Mouse (Mus musculus): ENCODE data around the gene Shc1. TPM values are rescaled to one million over a fixed set of nuclear protein-coding genes. Genes with fewer than 3 reads are reported as not detected.
"Not testable (repeated sequence)": the region's sequence is repeated elsewhere in the genome, so short reads cannot be mapped to it uniquely, and the experiment has no call there.

Gene Shc1
- polyA plus RNA-seq, 1 experiment from 2014 or later: 111 TPM

GRCm38 (mm10) chr3:89421002-89421774, 2.9 kb downstream of the Shc1 start:
- H3K9ac ChIP-seq: peak overlapping the region; percentile 62
- peak overlapping the region; percentile 100 for H3K27ac ChIP-seq
- no peaks in the 10 kb centered on the region for H3K9me3 ChIP-seq
- 2% methylated on average over 11 of the region's 11 CpGs for WGBS
- H3K4me2 ChIP-seq: peak overlapping the region; percentile 81
- peaks cover 44% of the 10 kb centered on the region for H3K4me1 ChIP-seq
- peak overlapping the region; percentile 52 for H3K4me3 ChIP-seq
- H3K36me3 ChIP-seq: peaks cover 32% of the 10 kb centered on the region
- no peaks in the 10 kb centered on the region for H3K27me3 ChIP-seq
- peak; percentile 84 for ATAC-seq (ENCODE audit: borderline replicate concordance, extremely low read depth, low FRiP score, low TSS enrichment)

DNA sequence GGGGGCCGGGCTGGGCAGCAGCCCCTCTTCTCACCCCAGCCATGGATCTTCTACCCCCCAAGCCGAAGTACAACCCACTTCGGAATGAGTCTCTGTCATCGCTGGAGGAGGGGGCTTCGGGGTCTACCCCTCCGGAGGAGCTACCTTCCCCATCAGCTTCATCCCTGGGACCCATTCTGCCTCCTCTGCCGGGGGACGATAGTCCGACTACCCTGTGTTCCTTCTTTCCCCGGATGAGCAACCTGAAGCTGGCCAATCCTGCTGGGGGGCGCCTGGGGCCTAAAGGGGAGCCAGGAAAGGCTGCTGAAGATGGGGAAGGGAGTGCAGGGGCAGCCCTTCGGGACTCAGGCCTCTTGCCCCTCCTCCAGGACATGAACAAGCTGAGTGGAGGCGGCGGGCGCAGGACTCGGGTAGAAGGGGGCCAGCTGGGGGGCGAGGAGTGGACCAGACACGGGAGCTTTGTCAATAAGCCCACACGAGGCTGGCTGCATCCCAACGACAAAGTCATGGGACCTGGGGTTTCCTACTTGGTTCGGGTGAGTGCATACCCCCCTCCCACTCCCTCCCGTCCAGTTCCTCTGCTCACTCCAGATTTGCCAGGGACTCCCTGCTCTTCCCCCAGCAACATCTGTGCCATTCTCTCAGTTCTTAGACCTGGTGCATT, 3.7 kb downstream of the Shc1 start:
- H3K36me3 ChIP-seq: peaks cover 37% of the 10 kb centered on the region
- no peak for ATAC-seq (ENCODE audit: borderline replicate concordance, extremely low read depth, low FRiP score, low TSS enrichment)
- H3K9me3 ChIP-seq: no peaks in the 10 kb centered on the region
- 8% methylated on average over 22 of the region's 22 CpGs for WGBS
- H3K9ac ChIP-seq: peak overlapping the region; percentile 62
- peak overlapping the region; percentile 81 for H3K4me2 ChIP-seq
- H3K27me3 ChIP-seq: no peaks in the 10 kb centered on the region
- H3K4me3 ChIP-seq: peak overlapping the region; percentile 52
- peaks cover 40% of the 10 kb centered on the region for H3K4me1 ChIP-seq
- peak overlapping the region; percentile 100 for H3K27ac ChIP-seq

- Histone ChIP-seq H3K4me2 (peak overlapping the region; percentile 81), H3K4me1 (peaks cover 34% of the 10 kb centered on the region), H3K4me3 (peak overlapping the region; percentile 52), H3K27ac (peak overlapping the region; percentile 100; the same call in 1 of the 2 replicates), H3K36me3 (peaks cover 45% of the 10 kb centered on the region), H3K27me3 (no peaks in the 10 kb centered on the region), H3K9me3 (no peaks in the 10 kb centered on the region), H3K9ac (peak overlapping the region; percentile 62; the same call in 1 of the 2 replicates)
- no peak for ATAC-seq (ENCODE audit: borderline replicate concordance, extremely low read depth, low FRiP score, low TSS enrichment)
- WGBS: 64% methylated on average over 6 of the region's 6 CpGs
These were observed 4.4 kb downstream of the Shc1 start for GRCm38 (mm10) chr3:89422556-89423205.

- H3K9me3 ChIP-seq: no peaks in the 10 kb centered on the region
- no peak overlapping the region for H3K4me3 ChIP-seq
- H3K27ac ChIP-seq: no peak overlapping the region
- no peak overlapping the region for H3K9ac ChIP-seq
- H3K4me2 ChIP-seq: no peak overlapping the region
- whole genome bisulfite sequencing: 78% methylated on average over 5 of the region's 5 CpGs
- H3K36me3 ChIP-seq: peaks cover 51% of the 10 kb centered on the region
- H3K4me1 ChIP-seq: peaks cover 34% of the 10 kb centered on the region
- no peak for ATAC-seq (ENCODE audit: borderline replicate concordance, extremely low read depth, low FRiP score, low TSS enrichment)
- H3K27me3 ChIP-seq: no peaks in the 10 kb centered on the region
These were observed 6.3 kb downstream of the Shc1 start for GRCm38 (mm10) chr3:89424416-89425140.

GRCm38 (mm10) chr3:89425141-89425525, 6.9 kb downstream of the Shc1 start:
- 79% methylated on average over 5 of the region's 5 CpGs for WGBS
- peaks cover 51% of the 10 kb centered on the region for H3K36me3 ChIP-seq
- H3K4me2 ChIP-seq: no peak overlapping the region
- no peak overlapping the region for H3K4me3 ChIP-seq
- no peak for ATAC-seq (ENCODE audit: borderline replicate concordance, extremely low read depth, low FRiP score, low TSS enrichment)
- H3K4me1 ChIP-seq: peaks cover 32% of the 10 kb centered on the region
- no peaks in the 10 kb centered on the region for H3K9me3 ChIP-seq
- no peak overlapping the region for H3K9ac ChIP-seq
- H3K27ac ChIP-seq: no peak overlapping the region
- H3K27me3 ChIP-seq: no peaks in the 10 kb centered on the region

GRCm38 (mm10) chr3:89425876-89426275, 7.6 kb downstream of the Shc1 start:
- Histone ChIP-seq H3K9ac (no peak overlapping the region), H3K36me3 (peaks cover 51% of the 10 kb centered on the region), H3K4me2 (no peak overlapping the region), H3K4me1 (peaks cover 26% of the 10 kb centered on the region), H3K4me3 (no peak overlapping the region), H3K27ac (no peak overlapping the region), H3K9me3 (no peaks in the 10 kb centered on the region), H3K27me3 (no peaks in the 10 kb centered on the region)
- 85% methylated on average over 4 of the region's 4 CpGs for WGBS
- no peak for ATAC-seq (ENCODE audit: borderline replicate concordance, extremely low read depth, low FRiP score, low TSS enrichment)

- not testable (repeated sequence) for H3K27ac ChIP-seq; ATAC-seq (ENCODE audit: borderline replicate concordance, extremely low read depth, low FRiP score, low TSS enrichment); H3K27me3 ChIP-seq; H3K9ac ChIP-seq; H3K9me3 ChIP-seq; H3K4me2 ChIP-seq; H3K4me3 ChIP-seq
- peaks cover 11% of the 10 kb centered on the region for H3K4me1 ChIP-seq
- 83% methylated on average over 7 of the region's 7 CpGs for WGBS
- H3K36me3 ChIP-seq: peaks cover 63% of the 10 kb centered on the region
These were observed 10.8 kb downstream of the Shc1 start for GRCm38 (mm10) chr3:89429021-89429420.

DNA sequence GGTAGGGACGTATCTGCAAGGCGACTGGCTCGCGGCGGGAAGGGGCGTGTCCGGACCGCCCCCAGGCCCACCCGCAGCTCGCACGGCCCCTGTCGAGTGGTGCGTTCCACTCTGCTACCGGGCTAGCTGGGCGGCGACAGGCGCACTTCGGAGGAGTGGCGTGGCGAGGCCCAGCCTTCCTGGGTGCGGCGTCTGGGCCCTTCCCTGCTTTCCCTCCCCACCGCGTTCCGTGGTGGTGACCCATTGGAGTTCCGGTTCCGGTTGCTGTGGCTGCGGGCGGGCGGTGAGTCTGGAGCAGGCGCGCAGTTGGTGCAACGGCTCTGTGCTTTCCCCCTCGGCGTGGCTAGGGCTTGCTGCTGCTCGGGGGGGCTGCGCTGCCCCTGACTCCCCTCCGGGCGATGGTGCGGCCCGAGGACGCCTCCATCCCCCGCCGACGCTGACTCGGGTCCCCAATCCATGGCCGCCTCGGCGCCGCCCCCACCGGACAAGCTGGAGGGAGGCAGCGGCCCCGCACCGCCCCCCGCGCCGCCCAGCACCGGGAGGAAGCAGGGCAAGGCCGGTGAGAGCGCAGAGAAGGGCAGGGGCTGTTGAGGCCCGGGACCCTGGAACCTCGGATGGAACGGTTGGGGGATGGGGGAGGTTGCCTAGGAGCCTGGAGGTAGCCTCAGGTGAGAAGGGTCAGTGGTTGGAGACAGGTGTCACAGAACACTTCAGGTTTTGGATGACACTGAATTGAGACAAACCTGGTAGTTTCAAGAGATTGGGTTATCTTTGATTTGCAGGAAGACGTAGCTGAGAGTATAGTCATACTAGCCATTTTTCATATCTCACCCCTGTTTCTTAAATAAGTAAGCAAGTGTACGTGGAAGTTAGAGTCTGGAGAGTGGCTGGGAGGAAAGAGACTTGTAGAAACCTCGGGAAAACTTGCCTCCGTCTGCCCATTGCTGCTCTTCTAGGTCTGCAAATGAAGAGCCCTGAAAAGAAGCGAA, 12.2 kb downstream of the Shc1 start, which contains the start of gene Pygo2:
Pygo2 (plus strand) TSS at position 44 of the 989 bp plus-strand sequence.
- ATAC-seq (ENCODE audit: borderline replicate concordance, extremely low read depth, low FRiP score, low TSS enrichment): peak; percentile 98
- Histone ChIP-seq H3K4me2 (peak within 1 kb of the TSS; percentile 69), H3K9me3 (no peaks in the 10 kb centered on the region), H3K4me3 (peak within 1 kb of the TSS; percentile 65), H3K4me1 (peaks cover 11% of the 10 kb centered on the region), H3K9ac (peak within 1 kb of the TSS; percentile 87), H3K27me3 (no peaks in the 10 kb centered on the region), H3K27ac (peak within 1 kb of the TSS; percentile 87), H3K36me3 (peaks cover 55% of the 10 kb centered on the region)
- WGBS: 1% methylated on average over 59 of the region's 68 CpGs

DNA sequence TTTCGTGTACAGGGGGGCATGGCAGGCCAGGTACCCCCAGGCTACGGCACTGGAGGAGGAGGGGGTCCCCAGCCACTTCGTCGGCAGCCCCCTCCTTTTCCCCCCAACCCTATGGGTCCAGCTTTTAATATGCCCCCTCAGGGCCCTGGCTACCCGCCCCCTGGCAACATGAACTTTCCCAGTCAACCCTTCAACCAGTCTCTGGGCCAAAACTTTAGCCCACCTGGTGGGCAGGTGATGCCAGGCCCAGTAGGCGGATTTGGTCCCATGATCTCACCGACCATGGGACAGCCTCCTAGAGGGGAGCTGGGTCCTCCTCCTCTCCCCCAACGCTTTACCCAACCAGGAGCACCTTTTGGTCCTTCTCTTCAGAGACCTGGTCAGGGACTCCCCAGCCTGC, 14.4 kb downstream of the Shc1 start:
- no peak for ATAC-seq (ENCODE audit: borderline replicate concordance, extremely low read depth, low FRiP score, low TSS enrichment)
- 90% methylated on average over 8 of the region's 8 CpGs for WGBS
- Histone ChIP-seq H3K27ac (no peak overlapping the region), H3K4me2 (no peak overlapping the region), H3K4me1 (peaks cover 23% of the 10 kb centered on the region), H3K4me3 (no peak overlapping the region), H3K9me3 (no peaks in the 10 kb centered on the region), H3K9ac (no peak overlapping the region), H3K27me3 (no peaks in the 10 kb centered on the region), H3K36me3 (peaks cover 33% of the 10 kb centered on the region)

DNA sequence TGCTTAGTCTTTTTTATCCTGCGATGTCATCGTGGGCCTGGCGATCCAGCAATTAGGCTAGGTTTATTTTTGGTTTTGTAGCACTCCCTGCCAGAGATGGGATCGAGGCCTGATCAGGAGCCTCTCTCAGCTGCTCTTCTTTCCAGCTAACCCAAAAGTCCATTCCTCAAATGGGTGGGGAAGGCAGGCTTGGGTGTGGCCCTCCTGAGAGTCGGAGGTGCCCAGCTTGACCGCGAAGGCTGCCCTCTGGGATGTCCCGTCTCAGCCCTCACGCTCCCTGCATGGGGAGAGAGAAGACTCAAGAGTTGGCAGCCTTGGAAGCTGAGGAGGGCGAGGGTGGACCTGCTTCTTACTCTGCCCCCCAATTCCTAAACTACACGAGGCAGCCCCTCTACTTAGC, 16.3 kb downstream of the Shc1 start:
- ATAC-seq (ENCODE audit: borderline replicate concordance, extremely low read depth, low FRiP score, low TSS enrichment): no peak
- peaks cover 23% of the 10 kb centered on the region for H3K4me1 ChIP-seq
- H3K9me3 ChIP-seq: no peaks in the 10 kb centered on the region
- 83% methylated on average over 11 of the region's 11 CpGs for WGBS
- no peak overlapping the region for H3K27ac ChIP-seq
- H3K27me3 ChIP-seq: no peaks in the 10 kb centered on the region
- peaks cover 26% of the 10 kb centered on the region for H3K36me3 ChIP-seq
- H3K4me2 ChIP-seq: no peak overlapping the region
- H3K9ac ChIP-seq: no peak overlapping the region
- H3K4me3 ChIP-seq: no peak overlapping the region
